Mouse (Mus musculus) heart, embryonic 15.5 days (tissue): ENCODE measurements around the gene Adgrg5. TPM values are rescaled to one million over a fixed set of nuclear protein-coding genes. Genes with fewer than 3 reads are reported as not detected.

Experiments
- ATAC-seq: fragments of 200-750 bp; cut with Nextera tagmentation; replicated peaks from 2 replicates; pipeline ENCODE4 v1.8.0; 2017; ENCODE audit warnings: low read depth, moderate TSS enrichment; ENCODE audit not compliant: insufficient number of reproducible peaks, insufficient read depth, low FRiP score
- H3K27ac ChIP-seq: fragments of 300-500 bp; sonication (generic); 2 replicates; pipeline ENCODE4 v1.5.1; 2015; ENCODE audit warnings: mild to moderate bottlenecking, inconsistent platforms
- H3K27me3 ChIP-seq: fragments of 300-500 bp; sonication (generic); 2 replicates; pipeline ENCODE4 v1.6.1; 2015; ENCODE audit warnings: inconsistent platforms
- H3K36me3 ChIP-seq: fragments of 300-500 bp; sonication (generic); 2 replicates; pipeline ENCODE4 v1.6.1; 2015; ENCODE audit warnings: mild to moderate bottlenecking, inconsistent platforms
- H3K4me1 ChIP-seq: fragments of 300-500 bp; sonication (generic); replicated peaks from 2 replicates; pipeline ENCODE4 v1.6.1; 2015; ENCODE audit warnings: inconsistent platforms
- H3K4me2 ChIP-seq: fragments of 300-500 bp; sonication (generic); 2 replicates; pipeline ENCODE4 v1.6.1; 2015; ENCODE audit warnings: inconsistent platforms, mild to moderate bottlenecking, moderate library complexity
- H3K4me3 ChIP-seq: fragments of 300-500 bp; sonication (generic); 2 replicates; pipeline ENCODE4 v1.5.1; 2015; ENCODE audit warnings: mild to moderate bottlenecking, inconsistent platforms
- H3K9ac ChIP-seq: fragments of 300-500 bp; sonication (generic); 2 replicates; pipeline ENCODE4 v1.6.1; 2015; ENCODE audit warnings: mild to moderate bottlenecking, inconsistent platforms
- H3K9me3 ChIP-seq: fragments of 300-500 bp; sonication (generic); replicated peaks from 2 replicates; pipeline ENCODE4 v1.6.1; 2016; ENCODE audit warnings: inconsistent platforms
- WGBS: fragments of 180-500 bp; shearing (Covaris S2); methylation state at CpG from one replicate; pipeline ENCODE4 v1.1.7; 2015; ENCODE audit warnings: mixed read lengths; 5-methylcytosine and 5-hydroxymethylcytosine counted together
- polyA plus RNA-seq: library from polyadenylated mRNA; unstranded; fragments of >200 nt; fragmentation: Nextera tagmentation; extraction: Ambion mirVana; gene quantifications from 2 replicates; pipeline ENCODE4 v1.2.1, GENCODE M21; 2015

The Adgrg5 gene
- polyA plus RNA-seq, 1 experiment from 2014 or later: 0.25 TPM

- WGBS: 84% methylated on average over 9 of the region's 9 CpGs
- no peak for ATAC-seq
- peaks cover 13% of the 10 kb centered on the region for H3K4me1 ChIP-seq
- no peaks in the 10 kb centered on the region for H3K9me3 ChIP-seq
- no peak overlapping the region for H3K4me2 ChIP-seq
- H3K27me3 ChIP-seq: 0 out of 2 replicates have a peak, but pooled peaks cover 12% of the 10 kb centered on the region
- no peak overlapping the region for H3K27ac ChIP-seq
- no peak overlapping the region for H3K9ac ChIP-seq
- no peaks in the 10 kb centered on the region for H3K36me3 ChIP-seq
- no peak overlapping the region for H3K4me3 ChIP-seq
Observed at GRCm38 (mm10) chr8:94973270-94973669, 49.8 kb downstream of the Adgrg5 start.

GRCm38 (mm10) chr8:94973786-94974185 lies 50.3 kb downstream of the Adgrg5 start:
- Histone ChIP-seq H3K9ac (no peak overlapping the region), H3K27me3 (0 out of 2 replicates have a peak, but pooled peaks cover 12% of the 10 kb centered on the region), H3K4me2 (no peak overlapping the region), H3K27ac (no peak overlapping the region), H3K4me1 (peaks cover 17% of the 10 kb centered on the region), H3K9me3 (no peaks in the 10 kb centered on the region), H3K36me3 (no peaks in the 10 kb centered on the region), H3K4me3 (no peak overlapping the region)
- 78% methylated on average over 9 of the region's 9 CpGs for WGBS
- no peak for ATAC-seq

GRCm38 (mm10) chr8:94974467-94975165 lies 51.1 kb downstream of the Adgrg5 start, which contains the start of gene Adgrg1:
Adgrg1 (plus strand) TSS chr8:94974751.
- 0 out of 2 replicates have a peak, but pooled peaks cover 14% of the 10 kb centered on the region for H3K27me3 ChIP-seq
- no peak within 1 kb of the TSS for H3K27ac ChIP-seq
- no peak within 1 kb of the TSS for H3K9ac ChIP-seq
- 40% methylated on average over 7 of the region's 7 CpGs for WGBS
- no peaks in the 10 kb centered on the region for H3K36me3 ChIP-seq
- no peak for ATAC-seq
- H3K9me3 ChIP-seq: no peaks in the 10 kb centered on the region
- H3K4me3 ChIP-seq: no peak within 1 kb of the TSS
- no peak within 1 kb of the TSS for H3K4me2 ChIP-seq
- peaks cover 22% of the 10 kb centered on the region for H3K4me1 ChIP-seq

GRCm38 (mm10) chr8:94976651-94977417 lies 53.3 kb downstream of the Adgrg5 start:
- Histone ChIP-seq H3K4me2 (peak overlapping the region; percentile 50), H3K27ac (peak overlapping the region; percentile 21; the same call in 1 of the 2 replicates), H3K9me3 (no peaks in the 10 kb centered on the region), H3K9ac (no peak overlapping the region), H3K4me1 (peaks cover 33% of the 10 kb centered on the region), H3K4me3 (peak overlapping the region; percentile 25), H3K36me3 (no peaks in the 10 kb centered on the region), H3K27me3 (0 out of 2 replicates have a peak, but pooled peaks cover 14% of the 10 kb centered on the region)
- 16% methylated on average over 17 of the region's 17 CpGs for WGBS
- ATAC-seq: peak; percentile 16; the same call in 1 of the 2 replicates

GRCm38 (mm10) chr8:94978131-94978530 lies 54.6 kb downstream of the Adgrg5 start:
- Histone ChIP-seq H3K36me3 (no peaks in the 10 kb centered on the region), H3K9me3 (no peaks in the 10 kb centered on the region), H3K27ac (no peak overlapping the region), H3K27me3 (0 out of 2 replicates have a peak, but pooled peaks cover 14% of the 10 kb centered on the region), H3K9ac (no peak overlapping the region), H3K4me2 (peak overlapping the region; percentile 50; the same call in 1 of the 2 replicates), H3K4me1 (peaks cover 39% of the 10 kb centered on the region), H3K4me3 (peak overlapping the region; percentile 25; the same call in 1 of the 2 replicates)
- WGBS: 51% methylated on average over 9 of the region's 9 CpGs
- ATAC-seq: no peak

- H3K27ac ChIP-seq: no peak overlapping the region
- H3K4me2 ChIP-seq: no peak overlapping the region; the same call in 1 of the 2 replicates
- 66% methylated on average over 13 of the region's 13 CpGs for WGBS
- 0 out of 2 replicates have a peak, but pooled peaks cover 14% of the 10 kb centered on the region for H3K27me3 ChIP-seq
- no peak for ATAC-seq
- H3K9ac ChIP-seq: no peak overlapping the region
- no peaks in the 10 kb centered on the region for H3K9me3 ChIP-seq
- peaks cover 46% of the 10 kb centered on the region for H3K4me1 ChIP-seq
- peak overlapping the region; percentile 25; the same call in 1 of the 2 replicates for H3K4me3 ChIP-seq
- no peaks in the 10 kb centered on the region for H3K36me3 ChIP-seq
Observed at GRCm38 (mm10) chr8:94978593-94979319, 55.3 kb downstream of the Adgrg5 start.

GRCm38 (mm10) chr8:94980176-94980575 lies 56.7 kb downstream of the Adgrg5 start:
- H3K4me1 ChIP-seq: peaks cover 60% of the 10 kb centered on the region
- no peak for ATAC-seq
- WGBS: 84% methylated on average over 5 of the region's 5 CpGs
- no peaks in the 10 kb centered on the region for H3K36me3 ChIP-seq
- no peak overlapping the region for H3K4me3 ChIP-seq
- H3K27ac ChIP-seq: no peak overlapping the region
- H3K9me3 ChIP-seq: no peaks in the 10 kb centered on the region
- no peak overlapping the region for H3K9ac ChIP-seq
- H3K27me3 ChIP-seq: 0 out of 2 replicates have a peak, but pooled peaks cover 14% of the 10 kb centered on the region
- no peak overlapping the region for H3K4me2 ChIP-seq

- Histone ChIP-seq H3K9ac (no peak overlapping the region), H3K4me2 (no peak overlapping the region), H3K27ac (no peak overlapping the region), H3K36me3 (no peaks in the 10 kb centered on the region), H3K27me3 (0 out of 2 replicates have a peak, but pooled peaks cover 6% of the 10 kb centered on the region), H3K9me3 (no peaks in the 10 kb centered on the region), H3K4me3 (no peak overlapping the region), H3K4me1 (peaks cover 62% of the 10 kb centered on the region)
- 47% methylated on average over 8 of the region's 8 CpGs for WGBS
- no peak for ATAC-seq
Observed at GRCm38 (mm10) chr8:94980976-94981375, 57.5 kb downstream of the Adgrg5 start.

- H3K4me1 ChIP-seq: peaks cover 65% of the 10 kb centered on the region
Observed at GRCm38 (mm10) chr8:94981848-94982247, 58.4 kb downstream of the Adgrg5 start.

GRCm38 (mm10) chr8:94983146-94983545 lies 59.7 kb downstream of the Adgrg5 start:
- H3K4me2 ChIP-seq: peak overlapping the region; percentile 49; the same call in 1 of the 2 replicates
- H3K27me3 ChIP-seq: 0 out of 2 replicates have a peak, but pooled peaks cover 2% of the 10 kb centered on the region
- no peak for ATAC-seq
- H3K36me3 ChIP-seq: no peaks in the 10 kb centered on the region
- H3K4me1 ChIP-seq: peaks cover 64% of the 10 kb centered on the region
- H3K9me3 ChIP-seq: no peaks in the 10 kb centered on the region
- no peak overlapping the region for H3K4me3 ChIP-seq
- WGBS: 22% methylated on average over 5 of the region's 5 CpGs
- no peak overlapping the region; the same call in 1 of the 2 replicates for H3K27ac ChIP-seq
- no peak overlapping the region for H3K9ac ChIP-seq

More at GRCm38 (mm10) chr8:94981848-94982247, 58.4 kb downstream of the Adgrg5 start:
- Histone ChIP-seq H3K9me3 (no peaks in the 10 kb centered on the region), H3K36me3 (no peaks in the 10 kb centered on the region), H3K27ac (no peak overlapping the region), H3K27me3 (0 out of 2 replicates have a peak, but pooled peaks cover 2% of the 10 kb centered on the region), H3K4me2 (no peak overlapping the region), H3K9ac (no peak overlapping the region), H3K4me3 (no peak overlapping the region)
- ATAC-seq: no peak
- 64% methylated on average over 7 of the region's 7 CpGs for WGBS
